Mouse (Mus musculus): ENCODE results near the gene Usp5.

- TF ChIP-seq POLR2A (IDR thresholded peaks at IDR 0.05; ENCODE audit: control insufficient read depth, low read depth, low read length): no peak
- TF ChIP-seq CTCF (IDR thresholded peaks at IDR 0.05; ENCODE audit: control insufficient read depth, insufficient read depth, insufficient replicate concordance, low read depth, low read length): no peak
Measured at GRCm38 (mm10) chr6:124816611-124817010, 12.7 kb downstream of the Usp5 start.
